Mouse (Mus musculus): ENCODE measurements around the gene Slc25a29. TPM values are rescaled to one million over a fixed set of nuclear protein-coding genes. Genes with fewer than 3 reads are reported as not detected.
"Not testable (repeated sequence)": the region's sequence is repeated elsewhere in the genome, so short reads cannot be mapped to it uniquely, and the experiment has no call there.

Slc25a29 gene
- 10 to 100 TPM; 13.6 to 19.5 TPM for total RNA-seq (2021)
- long read RNA-seq, experiment 1, transcript Slc25a29-201 (4 exons, 1,976 nt), result major isoform, 52 of 62 reads
- long read RNA-seq, experiment 1, partial matches to known transcripts, result 0 of 62 reads
- long read RNA-seq, experiment 1, other reads (novel, unspliced or antisense), result 10 of 62 reads
- long read RNA-seq, experiment 2, transcript Slc25a29-201 (4 exons, 1,976 nt), result major isoform, 6 of 6 reads
- long read RNA-seq, experiment 2, partial matches to known transcripts, result 0 of 6 reads
- long read RNA-seq, experiment 2, other reads (novel, unspliced or antisense), result 0 of 6 reads

- DNase-seq, result peak; percentile 97 to 98
Measured at GRCm38 (mm10) chr12:108835840-108836409, at the start of gene Slc25a29, which contains the start of gene Slc25a47. TSS of gene Slc25a29 (minus strand) at chr12:108835883. TSS of gene Slc25a47 (plus strand) at chr12:108836046.

GRCm38 (mm10) chr12:108882776-108883175 lies 47.1 kb upstream of the Slc25a29 start:
- DNase-seq, result peak in 1 of 2 experiments; percentile 47

GRCm38 (mm10) chr12:108881192-108881591 lies 45.5 kb upstream of the Slc25a29 start:
- DNase-seq, result no peak

GRCm38 (mm10) chr12:108880606-108881005 lies 44.9 kb upstream of the Slc25a29 start:
- no peak for DNase-seq

- no peak for DNase-seq
Measured at GRCm38 (mm10) chr12:108879138-108879537, 43.5 kb upstream of the Slc25a29 start.

- no peak for DNase-seq
Measured at GRCm38 (mm10) chr12:108873122-108873521, 37.4 kb upstream of the Slc25a29 start.

- DNase-seq, result no peak
Measured at GRCm38 (mm10) chr12:108869575-108869974, 33.9 kb upstream of the Slc25a29 start.

- DNase-seq, result no peak
Measured at GRCm38 (mm10) chr12:108865007-108865494, 29.4 kb upstream of the Slc25a29 start.

- no peak for DNase-seq
Measured at GRCm38 (mm10) chr12:108858486-108858885, 22.8 kb upstream of the Slc25a29 start.

GRCm38 (mm10) chr12:108857589-108858184 lies 22.0 kb upstream of the Slc25a29 start:
- no peak for DNase-seq

GRCm38 (mm10) chr12:108857109-108857508 lies 21.4 kb upstream of the Slc25a29 start:
- no peak for DNase-seq

GRCm38 (mm10) chr12:108856186-108856585 lies 20.5 kb upstream of the Slc25a29 start:
- no peak for DNase-seq

- no peak for DNase-seq
Measured at GRCm38 (mm10) chr12:108855081-108855480, 19.4 kb upstream of the Slc25a29 start.

GRCm38 (mm10) chr12:108852822-108853221 lies 17.1 kb upstream of the Slc25a29 start:
- DNase-seq, result no peak

GRCm38 (mm10) chr12:108850886-108851285 lies 15.2 kb upstream of the Slc25a29 start:
- DNase-seq, result no peak

GRCm38 (mm10) chr12:108850129-108850528 lies 14.4 kb upstream of the Slc25a29 start:
- peak in 1 of 2 experiments; percentile 39 for DNase-seq

- no peak for DNase-seq
Measured at GRCm38 (mm10) chr12:108849488-108850022, 13.9 kb upstream of the Slc25a29 start.

- DNase-seq, result not testable (repeated sequence)
Measured at GRCm38 (mm10) chr12:108848033-108848432, 12.3 kb upstream of the Slc25a29 start.

GRCm38 (mm10) chr12:108842663-108843062 lies 7.0 kb upstream of the Slc25a29 start:
- peak in 1 of 2 experiments; percentile 60 for DNase-seq

- DNase-seq, result no peak
Measured at GRCm38 (mm10) chr12:108841181-108841580, 5.5 kb upstream of the Slc25a29 start.

- DNase-seq, result no peak
Measured at GRCm38 (mm10) chr12:108836722-108837121, 1.0 kb upstream of the Slc25a29 start.

- DNase-seq, result no peak
Measured at GRCm38 (mm10) chr12:108835208-108835839, 359 bp downstream of the Slc25a29 start.
